24 mouse cellular contexts compared by ENCODE assay signal in the genomic region with DNA sequence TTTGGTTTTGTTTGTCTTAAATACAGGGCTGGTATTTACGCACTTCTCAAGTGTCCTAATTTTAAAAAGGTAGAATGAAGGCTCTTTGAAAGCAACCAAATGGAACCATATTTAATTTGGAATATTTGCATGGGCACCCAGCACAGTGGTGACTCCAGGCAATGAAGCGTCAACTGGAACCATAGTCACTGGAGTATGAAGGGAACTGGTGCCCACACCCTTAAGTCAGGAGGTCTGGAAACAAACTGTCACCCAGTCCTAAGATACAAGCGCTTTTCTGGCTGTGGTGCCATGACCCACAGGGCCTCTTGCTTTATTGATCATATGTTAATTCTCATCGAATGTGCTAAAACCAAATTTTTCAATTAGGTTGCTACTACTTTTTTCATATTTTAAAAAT. TPM values are rescaled to one million over a fixed set of nuclear protein-coding genes. Genes with fewer than 3 reads are reported as not detected.
A peak's percentile ranks its signal among the peaks of the same experiment; 100 is the strongest.
DNase-seq lines count a peak whose midpoint lies in the region; ATAC-seq and TF ChIP-seq lines count a peak whose summit lies in the region.
"Had no signal": no experiment of that assay in that cellular context is flagged by ENCODE, and none has a peak within 500 bp of the region (broad histone marks: within the 10 kb centered on the region; RNA-seq: fewer than 3 reads in every experiment).

No protein-coding gene starts in this region.

- no peak for TF ChIP-seq POLR2A in CH12.LX (IDR thresholded peaks at IDR 0.05; ENCODE audit: low read depth, low read length)

- peak; percentile 54; the same call in 1 of the 2 replicates for TF ChIP-seq EP300 in CH12.LX (IDR thresholded peaks at IDR 0.05; ENCODE audit: low read length)

- no peak for TF ChIP-seq CTCF in kidney, postnatal 0 days (IDR thresholded peaks at IDR 0.05; ENCODE audit: low read depth)
- no peak for TF ChIP-seq CTCF in CH12.LX (conservative IDR thresholded peaks at IDR 0.05 in 1 of 2, IDR thresholded peaks at IDR 0.05 in 1 of 2; ENCODE audit: low read depth in 2 of 2, low read length in 2 of 2)

- TF ChIP-seq RAD21 in CH12.LX (IDR thresholded peaks at IDR 0.05; ENCODE audit: low read depth, low read length), result no peak

- ATAC-seq in kidney, postnatal 0 days (replicated peaks; ENCODE audit: low FRiP score, low read depth), result no peak
- no peak for ATAC-seq in kidney, embryonic 14.5 days (ENCODE audit: low FRiP score, low TSS enrichment)
- no peak for ATAC-seq in erythroblast, adult 5-6 weeks (replicated peaks; ENCODE audit: low FRiP score, poor library complexity, severe bottlenecking)
- ATAC-seq: CD4-positive, CD25-positive, alpha-beta regulatory T cell, adult 4 months had no signal

- H3K4me2 ChIP-seq in kidney, postnatal 0 days (ENCODE audit: low read length), result no peak overlapping the region
- no peak overlapping the region for H3K4me2 ChIP-seq in kidney, embryonic 14.5 days (replicated peaks; ENCODE audit: low read depth, low read length)
- H3K4me2 ChIP-seq in CH12.LX (ENCODE audit: insufficient read depth, low read depth, poor library complexity, severe bottlenecking), result no peak overlapping the region
- H3K4me2 ChIP-seq: embryonic facial prominence, embryonic 13.5 days; embryonic facial prominence, embryonic 15.5 days; forebrain, embryonic 13.5 days; forebrain, embryonic 15.5 days had no signal

- no peak overlapping the region for H3K9ac ChIP-seq in kidney, postnatal 0 days (ENCODE audit: low read depth, low read length)
- no peak overlapping the region for H3K9ac ChIP-seq in kidney, embryonic 14.5 days (ENCODE audit: low read depth, low read length)
- H3K9ac ChIP-seq in CH12.LX (ENCODE audit: insufficient read depth, low read depth), result no peak overlapping the region
- H3K9ac ChIP-seq: embryonic facial prominence, embryonic 13.5 days; embryonic facial prominence, embryonic 15.5 days; forebrain, embryonic 13.5 days; forebrain, embryonic 15.5 days; forebrain, postnatal 0 days had no signal

- 0 out of 2 replicates have a peak overlapping the region, but pooled peaks have one; percentile 25 for H3K27ac ChIP-seq in kidney, postnatal 0 days
- no peak overlapping the region for H3K27ac ChIP-seq in kidney, embryonic 14.5 days (ENCODE audit: low read depth, low read length)
- no peak overlapping the region for H3K27ac ChIP-seq in CH12.LX (ENCODE audit: insufficient read depth, low read depth)
- H3K27ac ChIP-seq: embryonic facial prominence, embryonic 13.5 days; embryonic facial prominence, embryonic 15.5 days; forebrain, embryonic 13.5 days; forebrain, embryonic 15.5 days had no signal

- no peaks in the 10 kb centered on the region for H3K27me3 ChIP-seq in kidney, postnatal 0 days (ENCODE audit: insufficient read depth, low read length)
- H3K27me3 ChIP-seq in kidney, embryonic 14.5 days (ENCODE audit: control insufficient read depth, insufficient read depth, low read length), result no peaks in the 10 kb centered on the region
- H3K27me3 ChIP-seq in CH12.LX (replicated peaks), result no peaks in the 10 kb centered on the region
- H3K27me3 ChIP-seq: embryonic facial prominence, embryonic 13.5 days; embryonic facial prominence, embryonic 15.5 days; forebrain, embryonic 13.5 days; forebrain, embryonic 15.5 days had no signal

- peak; percentile 25 for DNase-seq in kidney, postnatal 0 days (ENCODE audit: low spot score)
- DNase-seq in CH12.LX (ENCODE audit: extremely low read depth), result peak; percentile 81
- no peak for DNase-seq in spleen, postnatal 36 days (ENCODE audit: low spot score in 2 of 2)
- DNase-seq: adrenal gland, adult 2 months; adrenal gland, postnatal 10 days; adrenal gland, postnatal 25 days; B cell, adult 2 months; cerebellum, adult 11 months; cerebellum, adult 18-20 months; cerebellum, adult 8-10 months; cerebellum, adult 9-11 months; cerebellum, postnatal 14 days; cerebellum, postnatal 36 days; embryo, embryonic 11 days; forebrain, postnatal 0 days had no signal

- dilution Hi-C loops in CH12.LX (cut with MboI; ENCODE audit: extremely low pct_ligation_motif_present, extremely low pct_unique_long_range_greater_than_20kb, low sequenced_read_pairs), result no loop called here

- H3K36me3 ChIP-seq in kidney, postnatal 0 days (ENCODE audit: insufficient read depth, low read length), result no peaks in the 10 kb centered on the region
- no peaks in the 10 kb centered on the region for H3K36me3 ChIP-seq in kidney, embryonic 14.5 days (ENCODE audit: control insufficient read depth, insufficient read depth, low read length)
- H3K36me3 ChIP-seq in CH12.LX (replicated peaks in 1 of 2; ENCODE audit: control insufficient read depth in 1 of 2, insufficient read depth in 1 of 2, low read length in 1 of 2), result peaks cover 21 to 43% of the 10 kb centered on the region in 2 experiments
- H3K36me3 ChIP-seq: embryonic facial prominence, embryonic 13.5 days; embryonic facial prominence, embryonic 15.5 days; forebrain, embryonic 15.5 days had no signal

- no peaks in the 10 kb centered on the region for H3K9me3 ChIP-seq in kidney, postnatal 0 days (replicated peaks; ENCODE audit: low read length)
- H3K9me3 ChIP-seq in kidney, embryonic 14.5 days (ENCODE audit: control insufficient read depth, low read length), result no peaks in the 10 kb centered on the region
- no peaks in the 10 kb centered on the region for H3K9me3 ChIP-seq in CH12.LX (replicated peaks; ENCODE audit: low read length)
- H3K9me3 ChIP-seq: embryonic facial prominence, embryonic 13.5 days; embryonic facial prominence, embryonic 15.5 days; forebrain, embryonic 13.5 days; forebrain, embryonic 15.5 days had no signal

- no peak overlapping the region for H3K4me3 ChIP-seq in kidney, postnatal 0 days (replicated peaks; ENCODE audit: low read depth, low read length)
- H3K4me3 ChIP-seq in kidney, embryonic 14.5 days (ENCODE audit: low read length), result no peak overlapping the region
- no peak overlapping the region for H3K4me3 ChIP-seq in CH12.LX (replicated peaks in 1 of 3; ENCODE audit: low read depth in 2 of 3, low read length in 2 of 3, poor library complexity in 1 of 3)
- H3K4me3 ChIP-seq: embryonic facial prominence, embryonic 13.5 days; embryonic facial prominence, embryonic 15.5 days; forebrain, embryonic 13.5 days; forebrain, embryonic 15.5 days had no signal

- 66% methylated on average over 4 of the region's 4 CpGs for WGBS in kidney, postnatal 0 days
- 69% methylated on average over 4 of the region's 4 CpGs for WGBS in kidney, embryonic 14.5 days

- 0 out of 2 replicates have a peak, but pooled peaks cover 5% of the 10 kb centered on the region for H3K4me1 ChIP-seq in kidney, postnatal 0 days (replicated peaks; ENCODE audit: insufficient read depth, low read length)
- H3K4me1 ChIP-seq in kidney, embryonic 14.5 days (ENCODE audit: control insufficient read depth, insufficient read depth, low read length), result no peaks in the 10 kb centered on the region
- H3K4me1 ChIP-seq in CH12.LX (ENCODE audit: control insufficient read depth in 1 of 2, insufficient read depth in 2 of 2), result peaks cover 8 to 69% of the 10 kb centered on the region in 2 experiments; a peak in 3 of 4 replicates
- H3K4me1 ChIP-seq: embryonic facial prominence, embryonic 15.5 days; forebrain, embryonic 13.5 days had no signal

- in situ Hi-C loops in CH12.LX (cut with MboI; ENCODE audit: low pct_ligation_motif_present, low pct_unique_long_range_greater_than_20kb, low sequenced_read_pairs), result no loop called here

- H3K79me2 ChIP-seq in CH12.LX (replicated peaks; ENCODE audit: control insufficient read depth, extremely low read depth, insufficient read depth, poor library complexity, severe bottlenecking), result no peaks in the 10 kb centered on the region

TF ChIP-seq in CH12.LX, 34 proteins besides CTCF, POLR2A, EP300 and RAD21:
- TF ChIP-seq ZKSCAN1 (IDR thresholded peaks at IDR 0.05; ENCODE audit: borderline replicate concordance, low read depth, low read length), result no peak
- TF ChIP-seq POLR2AphosphoS2 (IDR thresholded peaks at IDR 0.05; ENCODE audit: low read depth, low read length), result no peak
- no peak for TF ChIP-seq HCFC1 (IDR thresholded peaks at IDR 0.05; ENCODE audit: low read depth, low read length)
- TF ChIP-seq GABPA (IDR thresholded peaks at IDR 0.05; ENCODE audit: insufficient replicate concordance, low read depth, low read length), result no peak
- no peak for TF ChIP-seq TCF12 (IDR thresholded peaks at IDR 0.05; ENCODE audit: low read depth, low read length)
- no peak for TF ChIP-seq IRF4 (IDR thresholded peaks at IDR 0.05; ENCODE audit: low read depth, low read length)
- no peak for TF ChIP-seq NELFE (IDR thresholded peaks at IDR 0.05; ENCODE audit: low read depth, low read length)
- TF ChIP-seq USF2 (conservative IDR thresholded peaks at IDR 0.05; ENCODE audit: low read depth, low read length), result no peak
- TF ChIP-seq RCOR1 (conservative IDR thresholded peaks at IDR 0.05; ENCODE audit: low read depth, low read length), result no peak
- TF ChIP-seq TBP (conservative IDR thresholded peaks at IDR 0.05; ENCODE audit: low read depth, low read length), result no peak
- TF ChIP-seq SMC3 (IDR thresholded peaks at IDR 0.05; ENCODE audit: low read depth, low read length), result no peak
- TF ChIP-seq ZC3H11A (IDR thresholded peaks at IDR 0.05; ENCODE audit: low read depth, low read length), result no peak
- TF ChIP-seq CHD2 (IDR thresholded peaks at IDR 0.05; ENCODE audit: low read length), result no peak
- TF ChIP-seq USF1 (IDR thresholded peaks at IDR 0.05; ENCODE audit: low read depth, low read length), result no peak
- no peak for TF ChIP-seq CHD1 (IDR thresholded peaks at IDR 0.05; ENCODE audit: low read depth, low read length)
- TF ChIP-seq ZMIZ1 (IDR thresholded peaks at IDR 0.05; ENCODE audit: low read depth, low read length), result no peak
- no peak for TF ChIP-seq MEF2A (IDR thresholded peaks at IDR 0.05; ENCODE audit: borderline replicate concordance, low read depth, low read length)
- TF ChIP-seq PAX5 (IDR thresholded peaks at IDR 0.05; ENCODE audit: low read length), result no peak

RNA-seq across cellular contexts. Expression of a gene that starts 13.0 kb away (rescaled TPM):
- polyA plus RNA-seq in kidney, postnatal 0 days (2015; fragmentation: Nextera tagmentation; extraction: Ambion mirVana), result 27.8 and 31.6 TPM in 2 replicates
- polyA plus RNA-seq in kidney, embryonic 14.5 days (2014; fragmentation: Nextera tagmentation; extraction: Ambion mirVana), result 6.0 and 8.3 TPM in 2 replicates
- total RNA-seq in CH12.LX (2012; rRNA removed) (11.8 and 15.1 TPM in 2 replicates), CH12.LX (2014; rRNA removed) (24.5 and 26.3 TPM in 2 replicates)
- polyA plus RNA-seq in CH12.LX (2012; ENCODE audit: insufficient read length, low read depth), result 18.3 and 22.4 TPM in 2 replicates
- total RNA-seq in erythroblast, adult 5-6 weeks (2015; ENCODE audit: low replicate concordance), result not detected in 2 replicates
- total RNA-seq in erythroblast, adult 5-6 weeks (2017; ENCODE audit: low replicate concordance), result not detected in 2 replicates
- total RNA-seq: common myeloid progenitor, adult 5-6 weeks; MEL had no signal
- polyA plus RNA-seq: adrenal gland, adult 2 months; forebrain, embryonic 13.5 days had no signal

Comparison
In these comparisons a context has a peak if more than half of its experiments do, and no peak if none do; other contexts are left out.
1. DNase-seq: peak in kidney, postnatal 0 days (single experiment) and CH12.LX (single experiment); none in spleen, postnatal 36 days (0 of 2).